Mouse (Mus musculus): Measurements from ENCODE around the gene 1810013L24Rik.

DNA sequence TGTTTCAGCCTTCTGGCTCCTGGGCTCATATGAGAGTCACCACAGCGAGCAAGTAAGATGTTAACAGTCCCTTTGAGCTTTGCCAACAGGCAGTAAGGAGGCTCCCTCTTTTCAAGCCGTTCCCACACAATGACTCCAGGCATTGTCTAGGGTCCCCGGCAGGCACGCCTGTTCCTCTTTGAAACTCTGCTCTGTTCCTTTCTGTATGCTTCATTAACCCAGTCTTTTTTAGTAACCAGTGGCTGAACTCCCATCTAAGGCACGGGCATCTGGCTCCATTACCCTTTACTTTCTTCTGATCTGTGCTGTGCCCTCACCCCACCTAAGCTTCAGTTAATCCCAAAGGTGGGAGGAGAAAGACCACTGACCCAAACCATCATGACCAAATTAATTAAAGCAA, 50.2 kb downstream of the 1810013L24Rik start:
- TF ChIP-seq POLR2A (IDR thresholded peaks at IDR 0.05; ENCODE audit: control insufficient read depth, low read depth, low read length) (no peak), CTCF (IDR thresholded peaks at IDR 0.05; ENCODE audit: control insufficient read depth, insufficient read depth, insufficient replicate concordance, low read depth, low read length) (no peak)

Data from testis, adult 2 months (tissue).